Mouse (Mus musculus): ENCODE data around the gene Slitrk1.

The Slitrk1 gene

DNA sequence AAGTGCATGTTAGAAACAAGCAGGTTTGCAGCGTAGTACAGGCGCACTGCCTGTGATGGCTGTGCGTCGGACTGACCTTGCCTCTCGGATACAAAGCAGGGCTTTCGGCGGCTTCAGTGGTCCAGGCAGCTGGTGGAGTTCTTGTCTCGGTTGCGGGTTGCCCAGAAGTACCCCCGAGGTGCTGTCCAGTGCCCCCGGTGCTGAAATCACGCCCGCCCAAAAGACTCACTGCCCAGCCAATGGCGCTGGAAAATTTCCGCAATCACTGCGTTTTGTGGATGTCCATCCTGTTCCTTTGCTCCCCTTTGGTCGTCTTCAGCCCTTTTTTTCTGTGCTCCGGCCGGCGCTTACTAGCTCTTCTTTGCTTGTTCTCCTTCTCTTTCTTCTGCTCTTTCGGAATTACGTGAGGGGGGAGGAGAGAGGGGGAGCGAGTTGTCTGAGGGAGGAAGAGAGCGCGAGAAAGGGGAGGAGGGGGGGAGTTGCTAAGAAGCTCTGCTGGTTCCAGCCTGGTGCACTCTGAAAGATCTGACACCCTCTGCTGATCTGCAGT is at the start of gene Slitrk1:
TSS of gene Slitrk1 (minus strand) at position 445 of the 550 bp plus-strand sequence.
- no peak for DNase-seq (ENCODE audit: low spot score in 2 of 2)

DNA sequence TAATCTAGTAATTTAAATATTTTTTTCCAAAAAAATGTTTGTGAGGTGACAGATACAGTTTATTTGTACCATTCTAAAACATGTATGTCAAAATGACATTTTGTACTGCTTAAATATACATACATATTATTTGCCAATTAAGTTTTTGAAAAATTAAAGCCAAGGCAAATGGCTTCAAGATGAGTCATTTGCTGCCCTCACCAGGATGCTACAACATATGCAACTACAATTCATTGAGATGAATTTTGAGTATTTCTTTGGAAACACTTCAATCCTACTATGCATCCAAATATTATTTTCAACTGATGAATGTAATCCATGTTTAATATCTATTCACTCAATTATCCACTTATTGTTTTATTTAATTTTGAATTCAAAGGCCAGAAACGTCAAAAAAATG is 21.8 kb upstream of the Slitrk1 start:
- no peak for DNase-seq (ENCODE audit: low spot score in 2 of 2)

DNA sequence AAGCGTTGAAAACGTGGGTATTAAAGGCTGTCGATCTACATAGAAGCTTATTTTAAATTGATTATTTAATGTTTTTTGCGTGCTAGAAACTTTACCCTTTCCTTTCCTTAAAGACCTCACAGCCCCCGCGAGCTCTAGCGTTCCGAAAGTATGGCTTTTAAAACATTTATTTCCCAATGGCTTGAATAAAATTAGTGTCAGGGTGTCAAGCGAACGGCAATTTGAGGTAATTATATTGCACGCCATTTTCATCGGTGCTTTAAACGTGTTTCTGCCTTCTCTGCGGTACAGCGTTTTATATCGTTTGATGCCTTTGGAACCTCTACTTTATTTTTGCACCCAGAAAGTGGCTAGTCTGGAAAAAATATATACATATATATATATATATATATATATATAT is 378 bp upstream of the Slitrk1 start:
- no peak for DNase-seq (ENCODE audit: low spot score in 2 of 2)

GRCm38 (mm10) chr14:108912876-108913490 is 975 bp downstream of the Slitrk1 start:
- no peak for DNase-seq (ENCODE audit: low spot score in 2 of 2)

GRCm38 (mm10) chr14:108912021-108912875 is 1.7 kb downstream of the Slitrk1 start:
- no peak for DNase-seq (ENCODE audit: low spot score in 2 of 2)

DNA sequence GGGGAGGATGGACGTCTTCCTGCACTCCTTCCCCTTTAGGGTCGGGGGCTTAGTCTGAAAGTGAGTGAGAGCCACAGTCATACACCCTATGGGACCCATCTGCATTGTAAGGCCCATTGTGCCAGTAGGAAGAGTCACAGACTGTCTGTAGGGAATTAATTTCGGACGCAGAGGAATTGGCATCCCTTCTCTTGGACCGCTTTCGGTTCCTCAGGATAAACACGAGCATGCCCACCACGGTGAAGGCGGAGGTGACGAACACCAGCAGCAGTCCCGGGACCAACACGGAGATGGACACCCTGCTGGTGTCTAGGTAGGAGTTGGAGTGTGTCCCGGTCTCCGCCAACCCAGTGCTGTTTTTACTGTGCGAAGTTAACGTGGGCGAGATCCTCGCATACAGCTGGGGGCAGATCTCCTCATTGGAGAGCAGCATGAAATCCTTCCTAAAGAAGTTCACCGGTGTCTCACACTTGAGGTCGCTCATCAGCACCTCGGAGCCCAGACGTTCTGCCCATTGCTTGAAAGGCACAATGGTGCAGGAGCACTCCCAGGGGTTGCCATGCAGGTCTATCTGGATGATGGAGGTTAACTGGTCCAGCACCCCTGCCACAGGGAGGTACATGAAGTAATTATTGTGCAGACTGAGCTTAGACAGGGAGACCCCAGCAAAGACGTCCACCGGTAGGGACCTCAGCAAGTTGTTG is 2.7 kb downstream of the Slitrk1 start:
- no peak for DNase-seq (ENCODE audit: low spot score in 2 of 2)

DNA sequence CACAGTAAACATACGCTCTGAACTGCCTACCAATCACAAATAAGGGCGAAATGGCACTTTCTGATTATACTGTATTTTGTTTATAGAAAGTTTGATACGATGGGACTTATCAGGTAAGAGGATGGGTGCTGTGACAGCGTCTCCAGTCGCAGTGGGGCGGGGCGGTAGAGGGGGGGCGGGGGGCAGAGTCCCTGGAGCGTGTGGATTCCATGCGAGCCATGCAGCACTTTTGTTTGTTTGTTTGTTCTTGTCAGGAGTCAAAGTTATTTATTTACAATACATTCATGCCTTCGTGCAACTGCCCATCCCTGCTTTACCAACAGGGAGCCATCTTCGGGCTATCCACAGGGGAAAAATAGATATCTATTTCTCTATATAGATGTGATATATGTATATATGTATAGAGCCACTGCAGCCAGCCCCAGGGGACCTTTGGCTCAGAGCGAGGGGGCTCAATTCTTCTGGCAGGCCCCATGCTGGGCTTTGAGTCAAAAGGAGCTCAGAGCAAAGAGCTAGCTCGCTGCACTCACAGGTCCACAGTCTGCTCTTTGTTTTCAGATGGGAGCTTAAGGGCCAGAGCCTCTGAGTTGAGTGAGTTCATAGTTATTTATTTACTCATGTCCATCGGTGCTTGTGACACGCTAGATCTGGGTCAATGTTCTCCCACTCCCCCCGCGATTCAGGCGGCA is 3.4 kb downstream of the Slitrk1 start:
- no peak for DNase-seq (ENCODE audit: low spot score in 2 of 2)

- DNase-seq (ENCODE audit: low spot score in 2 of 2): no peak
Observed at GRCm38 (mm10) chr14:108909336-108909953, 4.5 kb downstream of the Slitrk1 start.

DNA sequence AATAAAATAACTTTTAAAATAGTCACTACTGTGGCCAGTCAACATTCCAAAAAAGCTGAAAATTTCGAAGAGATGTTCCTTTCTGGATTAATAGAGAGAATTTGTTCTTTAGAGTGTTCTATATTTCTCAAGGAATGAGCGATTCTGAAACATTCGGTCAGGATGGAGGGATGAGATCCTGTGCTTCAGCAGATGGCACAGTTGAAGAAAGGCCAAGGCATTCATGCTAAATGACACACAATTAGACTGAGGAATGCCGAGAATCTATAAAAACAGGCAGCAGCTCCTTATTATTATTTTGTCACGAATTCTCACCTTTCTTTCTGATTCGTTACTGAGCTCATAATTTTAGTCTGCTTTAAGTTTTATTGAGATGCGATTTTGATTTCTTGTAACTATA is 15.4 kb downstream of the Slitrk1 start:
- no peak for DNase-seq (ENCODE audit: low spot score in 2 of 2)

DNA sequence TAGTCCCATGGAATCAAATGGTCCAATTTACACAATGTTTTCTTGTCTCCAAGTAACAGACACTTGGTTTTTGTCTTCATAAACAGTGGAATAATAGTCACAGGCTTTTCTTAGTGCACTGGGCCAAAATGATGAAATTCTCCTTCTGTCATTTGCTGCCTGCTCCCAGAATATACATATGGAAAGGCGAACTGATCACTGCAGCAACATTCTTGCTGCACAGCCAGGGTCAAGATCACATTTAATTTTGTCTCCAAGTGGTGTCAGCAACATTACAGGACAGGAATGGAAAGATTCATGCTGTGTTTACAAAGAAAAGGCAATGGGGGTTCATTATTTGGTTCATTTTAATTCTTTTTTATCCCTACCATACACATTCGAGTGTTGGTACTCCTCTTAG is 18.5 kb downstream of the Slitrk1 start:
- DNase-seq (ENCODE audit: low spot score in 2 of 2): no peak

DNA sequence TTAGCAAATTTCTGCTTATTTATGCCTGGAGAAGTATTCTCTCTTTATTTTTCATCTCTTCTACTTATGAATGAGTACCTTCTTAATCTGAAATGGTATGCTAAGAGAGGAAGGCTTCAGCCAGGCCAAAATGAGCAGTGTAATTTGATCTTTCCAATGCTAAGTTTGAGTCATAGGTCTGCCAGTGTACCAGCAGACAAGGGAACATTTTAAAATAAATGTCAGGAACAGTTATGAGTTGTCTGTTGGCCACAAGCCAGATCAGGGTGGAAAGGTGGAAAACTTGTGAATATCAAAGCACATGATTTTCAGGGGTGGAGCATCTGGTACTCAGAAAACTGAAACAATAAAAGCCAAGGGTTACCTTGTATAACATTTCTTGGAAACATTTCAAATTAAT is 46.1 kb downstream of the Slitrk1 start:
- DNase-seq (ENCODE audit: low spot score in 2 of 2): no peak

GRCm38 (mm10) chr14:108864631-108865030 is 49.3 kb downstream of the Slitrk1 start:
- DNase-seq (ENCODE audit: low spot score in 2 of 2): no peak

DNA sequence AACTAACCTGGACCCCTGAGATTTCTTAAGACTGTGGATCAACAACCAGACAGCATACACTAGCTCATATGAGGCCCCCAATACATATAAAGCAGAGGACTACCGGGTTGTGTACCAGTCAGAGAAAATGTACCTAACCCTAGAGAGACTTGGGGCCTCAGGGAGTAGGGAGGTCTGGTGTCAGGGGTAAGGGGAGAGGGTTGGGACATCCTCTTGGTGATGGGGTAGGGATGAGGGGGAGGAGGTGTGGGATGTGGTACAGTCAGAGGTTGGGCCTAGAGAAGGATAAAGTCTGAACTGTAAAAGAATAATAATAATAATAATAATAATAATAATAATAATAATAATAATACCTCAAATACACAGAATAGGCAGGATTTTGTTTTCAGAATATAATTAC is 54.6 kb downstream of the Slitrk1 start:
- no peak for DNase-seq (ENCODE audit: low spot score in 2 of 2)
